Comparison of ENCODE assay signal across 10 mouse cellular contexts in genomic region chr16:91649781-91650180, GRCm38 (mm10). TPM values are rescaled to one million over a fixed set of nuclear protein-coding genes. Genes with fewer than 3 reads are reported as not detected.
A peak's percentile ranks its signal among the peaks of the same experiment; 100 is the strongest.
DNase-seq lines count a peak whose midpoint lies in the region; ATAC-seq and TF ChIP-seq lines count a peak whose summit lies in the region.
"Had no signal": no experiment of that assay in that cellular context is flagged by ENCODE, and none has a peak within 500 bp of the region (broad histone marks: within the 10 kb centered on the region; RNA-seq: fewer than 3 reads in every experiment).

No protein-coding gene starts in this region.

- peaks cover 24% of the 10 kb centered on the region for H3K36me3 ChIP-seq in heart, postnatal 0 days (replicated peaks; ENCODE audit: control insufficient read depth, insufficient read depth, low read length)
- H3K36me3 ChIP-seq in midbrain, embryonic 12.5 days: peaks cover 22% of the 10 kb centered on the region
- H3K36me3 ChIP-seq in midbrain, embryonic 11.5 days (ENCODE audit: control insufficient read depth, insufficient read depth, low read length): peaks cover 13% of the 10 kb centered on the region
- peaks cover 35% of the 10 kb centered on the region for H3K36me3 ChIP-seq in hindbrain, embryonic 14.5 days (replicated peaks; ENCODE audit: control insufficient read depth, insufficient read depth)
- H3K36me3 ChIP-seq in myocyte (ENCODE audit: control insufficient read depth, insufficient read depth): peaks cover 22% of the 10 kb centered on the region

- peak overlapping the region; percentile 18; the same call in 1 of the 2 replicates for H3K4me2 ChIP-seq in heart, postnatal 0 days (ENCODE audit: low read depth, low read length)
- peak overlapping the region; percentile 21; the same call in 1 of the 2 replicates for H3K4me2 ChIP-seq in midbrain, embryonic 12.5 days (replicated peaks)
- H3K4me2 ChIP-seq in midbrain, embryonic 11.5 days: no peak overlapping the region
- peak overlapping the region; percentile 29; the same call in 1 of the 2 replicates for H3K4me2 ChIP-seq in hindbrain, embryonic 14.5 days (replicated peaks)
- H3K4me2 ChIP-seq in myocyte (ENCODE audit: low read depth): peak overlapping the region; percentile 86

- no peak for TF ChIP-seq POLR2A in myocyte (IDR thresholded peaks at IDR 0.05; ENCODE audit: insufficient read length, low read depth)

- ATAC-seq in heart, postnatal 0 days (ENCODE audit: insufficient read depth, low read depth): no peak
- no peak for ATAC-seq in midbrain, embryonic 12.5 days (ENCODE audit: low FRiP score, low read depth)
- no peak for ATAC-seq in midbrain, embryonic 11.5 days (ENCODE audit: low FRiP score)
- no peak for ATAC-seq in hindbrain, embryonic 14.5 days (ENCODE audit: low FRiP score)
- ATAC-seq: intestine, embryonic 16.5 days had no signal

- no peaks in the 10 kb centered on the region for H3K9me3 ChIP-seq in heart, postnatal 0 days (replicated peaks; ENCODE audit: control insufficient read depth, low read length)
- no peaks in the 10 kb centered on the region for H3K9me3 ChIP-seq in midbrain, embryonic 12.5 days
- no peaks in the 10 kb centered on the region for H3K9me3 ChIP-seq in midbrain, embryonic 11.5 days (ENCODE audit: control insufficient read depth, low read length)
- H3K9me3 ChIP-seq in hindbrain, embryonic 14.5 days (ENCODE audit: control insufficient read depth, low read length): no peaks in the 10 kb centered on the region

- H3K4me3 ChIP-seq in heart, postnatal 0 days (ENCODE audit: low read depth, low read length): no peak overlapping the region
- no peak overlapping the region for H3K4me3 ChIP-seq in midbrain, embryonic 12.5 days
- no peak overlapping the region for H3K4me3 ChIP-seq in midbrain, embryonic 11.5 days (ENCODE audit: low read depth, low read length)
- H3K4me3 ChIP-seq in hindbrain, embryonic 14.5 days (replicated peaks; ENCODE audit: low read length): no peak overlapping the region
- peak overlapping the region; percentile 95 for H3K4me3 ChIP-seq in myocyte
- H3K4me3 ChIP-seq in left cerebral cortex, adult 2 months: no peak overlapping the region; the same call in 1 of the 2 replicates
- H3K4me3 ChIP-seq in layer of hippocampus, adult 2 months: no peak overlapping the region; the same call in 1 of the 2 replicates

- no peak overlapping the region for H3ac ChIP-seq in myocyte (ENCODE audit: control insufficient read depth, insufficient read length)

- TF ChIP-seq CTCF in heart, postnatal 0 days (IDR thresholded peaks at IDR 0.05; ENCODE audit: low read depth): no peak
- no peak for TF ChIP-seq CTCF in left cerebral cortex, adult 2 months (IDR thresholded peaks at IDR 0.05)
- TF ChIP-seq CTCF in layer of hippocampus, adult 2 months (conservative IDR thresholded peaks at IDR 0.05): no peak

- no peak overlapping the region for H3K9ac ChIP-seq in heart, postnatal 0 days (replicated peaks; ENCODE audit: low read depth, low read length)
- H3K9ac ChIP-seq in midbrain, embryonic 12.5 days (replicated peaks): no peak overlapping the region
- no peak overlapping the region for H3K9ac ChIP-seq in midbrain, embryonic 11.5 days (ENCODE audit: low read length)
- H3K9ac ChIP-seq in hindbrain, embryonic 14.5 days: no peak overlapping the region

- no peak for TF ChIP-seq EP300 in heart, postnatal 0 days (IDR thresholded peaks at IDR 0.05; ENCODE audit: low read depth)

- intact Hi-C loops in left cerebral cortex, adult 2 months (cut with DNase I): loop anchor here (5.0 to 10.0 kb wide), 2 partner anchors 38 to 605 kb away; partner anchors contain the start of genes Donson and Paxbp1

- H3K79me2 ChIP-seq in myocyte (ENCODE audit: control insufficient read depth, insufficient read depth): peaks cover 86% of the 10 kb centered on the region

- peaks cover 15% of the 10 kb centered on the region; the same call in 1 of the 2 replicates for H3K4me1 ChIP-seq in heart, postnatal 0 days (ENCODE audit: control insufficient read depth, insufficient read depth)
- peaks cover 14% of the 10 kb centered on the region for H3K4me1 ChIP-seq in midbrain, embryonic 12.5 days
- peaks cover 5% of the 10 kb centered on the region; the same call in 1 of the 2 replicates for H3K4me1 ChIP-seq in midbrain, embryonic 11.5 days (ENCODE audit: control insufficient read depth, insufficient read depth, low read length)
- H3K4me1 ChIP-seq in hindbrain, embryonic 14.5 days (replicated peaks; ENCODE audit: control insufficient read depth, insufficient read depth, low read length): peaks cover 15% of the 10 kb centered on the region

- no peaks in the 10 kb centered on the region for H3K27me3 ChIP-seq in heart, postnatal 0 days (ENCODE audit: control insufficient read depth, insufficient read depth, low read length)
- H3K27me3 ChIP-seq in midbrain, embryonic 12.5 days: no peaks in the 10 kb centered on the region
- no peaks in the 10 kb centered on the region for H3K27me3 ChIP-seq in midbrain, embryonic 11.5 days (ENCODE audit: control insufficient read depth, insufficient read depth, low read length)
- H3K27me3 ChIP-seq in hindbrain, embryonic 14.5 days (ENCODE audit: control insufficient read depth, insufficient read depth, low read length): no peaks in the 10 kb centered on the region
- H3K27me3 ChIP-seq in myocyte (ENCODE audit: control insufficient read depth, insufficient read depth, insufficient read length): no peaks in the 10 kb centered on the region

- no peak for DNase-seq in heart, postnatal 0 days (ENCODE audit: low spot score)
- DNase-seq in heart, adult 8-10 months (ENCODE audit: low spot score): no peak
- DNase-seq in midbrain, embryonic 11.5 days (ENCODE audit: low spot score, missing footprints): no peak
- DNase-seq in hindbrain, embryonic 14.5 days (ENCODE audit: low spot score): no peak
- no peak for DNase-seq in left cerebral cortex, adult 2 months (ENCODE audit: extremely low spot score in 1 of 2, low spot score in 2 of 2)
- DNase-seq in layer of hippocampus, adult 2 months (ENCODE audit: low spot score in 2 of 2): no peak
- DNase-seq: right cerebral cortex, postnatal 25 days had no signal

- no peak overlapping the region for H3K27ac ChIP-seq in heart, postnatal 0 days (ENCODE audit: low read depth)
- H3K27ac ChIP-seq in midbrain, embryonic 12.5 days (replicated peaks): no peak overlapping the region
- H3K27ac ChIP-seq in midbrain, embryonic 11.5 days (ENCODE audit: low read depth, low read length): no peak overlapping the region
- H3K27ac ChIP-seq in hindbrain, embryonic 14.5 days: no peak overlapping the region
- no peak overlapping the region for H3K27ac ChIP-seq in left cerebral cortex, adult 2 months
- H3K27ac ChIP-seq in layer of hippocampus, adult 2 months: no peak overlapping the region

RNA-seq across cellular contexts. Expression of gene Son, which starts 2.5 kb away (rescaled TPM):
- 210 and 243 TPM in 2 replicates for total RNA-seq in heart, postnatal 0 days (2014; rRNA removed; ENCODE audit: low replicate concordance)
- 65.6 and 69.1 TPM in 2 replicates for polyA plus RNA-seq in heart, postnatal 0 days (2015; fragmentation: Nextera tagmentation; extraction: Ambion mirVana)
- total RNA-seq in heart, adult 8-10 months (2022): 100 to 1,000 TPM; 119 to 148 (median 131) TPM
- polyA plus RNA-seq in midbrain, embryonic 12.5 days (2016; fragmentation: Nextera tagmentation; extraction: Ambion mirVana): 163 and 170 TPM in 2 replicates
- polyA plus RNA-seq in midbrain, embryonic 11.5 days (2014; fragmentation: Nextera tagmentation; extraction: Ambion mirVana): 144 and 148 TPM in 2 replicates
- 125 and 146 TPM in 2 replicates for polyA plus RNA-seq in hindbrain, embryonic 14.5 days (2014; fragmentation: Nextera tagmentation; extraction: Ambion mirVana)
- 48.7 TPM for polyA plus RNA-seq in myocyte (2012; fragmentation: generic; extraction: Trizol)
- 100 to 1,000 TPM; 221 to 228 TPM for total RNA-seq in left cerebral cortex, adult 2 months (2021)
- total RNA-seq in layer of hippocampus, adult 2 months (2021): 100 to 1,000 TPM; 259 to 285 TPM

RNA-seq across cellular contexts. Expression of gene Gart, which starts 3.0 kb away (rescaled TPM):
- 37.9 and 45.9 TPM in 2 replicates for total RNA-seq in heart, postnatal 0 days (2014; rRNA removed; ENCODE audit: low replicate concordance)
- polyA plus RNA-seq in heart, postnatal 0 days (2015; fragmentation: Nextera tagmentation; extraction: Ambion mirVana): 42.2 and 43.9 TPM in 2 replicates
- total RNA-seq in heart, adult 8-10 months (2022): 10 to 100 TPM; 72.7 to 86.8 (median 73.1) TPM
- 100 and 102 TPM in 2 replicates for polyA plus RNA-seq in midbrain, embryonic 12.5 days (2016; fragmentation: Nextera tagmentation; extraction: Ambion mirVana)
- polyA plus RNA-seq in midbrain, embryonic 11.5 days (2014; fragmentation: Nextera tagmentation; extraction: Ambion mirVana): 107 and 111 TPM in 2 replicates
- polyA plus RNA-seq in hindbrain, embryonic 14.5 days (2014; fragmentation: Nextera tagmentation; extraction: Ambion mirVana): 55.7 and 58.1 TPM in 2 replicates
- 64.1 TPM for polyA plus RNA-seq in myocyte (2012; fragmentation: generic; extraction: Trizol)
- total RNA-seq in left cerebral cortex, adult 2 months (2021): 10 to 100 TPM; 48.4 to 52.8 TPM
- total RNA-seq in layer of hippocampus, adult 2 months (2021): 10 to 100 TPM; 52.9 to 54.3 TPM

RNA-seq across cellular contexts. Expression of gene Dnajc28, which starts 31.0 kb away (rescaled TPM):
- total RNA-seq in heart, postnatal 0 days (2014; rRNA removed; ENCODE audit: low replicate concordance): 4.6 and 10.7 TPM in 2 replicates
- polyA plus RNA-seq in heart, postnatal 0 days (2015; fragmentation: Nextera tagmentation; extraction: Ambion mirVana): 9.9 and 15.2 TPM in 2 replicates
- total RNA-seq in heart, adult 8-10 months (2022): 10 to 100 TPM; 34.1 to 41.5 (median 39.8) TPM
- 6.8 and 7.8 TPM in 2 replicates for polyA plus RNA-seq in midbrain, embryonic 12.5 days (2016; fragmentation: Nextera tagmentation; extraction: Ambion mirVana)
- 5.8 and 6.0 TPM in 2 replicates for polyA plus RNA-seq in midbrain, embryonic 11.5 days (2014; fragmentation: Nextera tagmentation; extraction: Ambion mirVana)
- 5.2 and 6.0 TPM in 2 replicates for polyA plus RNA-seq in hindbrain, embryonic 14.5 days (2014; fragmentation: Nextera tagmentation; extraction: Ambion mirVana)
- 0.80 TPM for polyA plus RNA-seq in myocyte (2012; fragmentation: generic; extraction: Trizol)
- total RNA-seq in left cerebral cortex, adult 2 months (2021): 1 to 10 TPM; 9.0 to 9.8 TPM
- 10 to 100 TPM; 10.3 to 10.5 TPM for total RNA-seq in layer of hippocampus, adult 2 months (2021)

RNA-seq across cellular contexts. Expression of gene Donson, which starts 38.8 kb away (rescaled TPM):
- 4.9 and 6.0 TPM in 2 replicates for total RNA-seq in heart, postnatal 0 days (2014; rRNA removed; ENCODE audit: low replicate concordance)
- polyA plus RNA-seq in heart, postnatal 0 days (2015; fragmentation: Nextera tagmentation; extraction: Ambion mirVana): 4.7 and 5.0 TPM in 2 replicates
- total RNA-seq in heart, adult 8-10 months (2022): 1 to 10 TPM; 2.9 to 6.0 (median 3.5) TPM
- 33.6 and 35.5 TPM in 2 replicates for polyA plus RNA-seq in midbrain, embryonic 12.5 days (2016; fragmentation: Nextera tagmentation; extraction: Ambion mirVana)
- polyA plus RNA-seq in midbrain, embryonic 11.5 days (2014; fragmentation: Nextera tagmentation; extraction: Ambion mirVana): 38.0 and 39.2 TPM in 2 replicates
- 26.4 and 28.1 TPM in 2 replicates for polyA plus RNA-seq in hindbrain, embryonic 14.5 days (2014; fragmentation: Nextera tagmentation; extraction: Ambion mirVana)
- 3.5 TPM for polyA plus RNA-seq in myocyte (2012; fragmentation: generic; extraction: Trizol)
- 10 to 100 TPM; 23.8 to 28.9 TPM for total RNA-seq in left cerebral cortex, adult 2 months (2021)
- 10 to 100 TPM; 24.4 to 28.8 TPM for total RNA-seq in layer of hippocampus, adult 2 months (2021)

RNA-seq across cellular contexts. Expression of gene Tmem50b, which starts 52.2 kb away (rescaled TPM):
- total RNA-seq in heart, postnatal 0 days (2014; rRNA removed; ENCODE audit: low replicate concordance): 54.6 and 62.6 TPM in 2 replicates
- 51.1 and 55.7 TPM in 2 replicates for polyA plus RNA-seq in heart, postnatal 0 days (2015; fragmentation: Nextera tagmentation; extraction: Ambion mirVana)
- total RNA-seq in heart, adult 8-10 months (2022): 10 to 100 TPM; 49.1 to 56.7 (median 50.9) TPM
- polyA plus RNA-seq in midbrain, embryonic 12.5 days (2016; fragmentation: Nextera tagmentation; extraction: Ambion mirVana): 42.6 and 43.6 TPM in 2 replicates
- polyA plus RNA-seq in midbrain, embryonic 11.5 days (2014; fragmentation: Nextera tagmentation; extraction: Ambion mirVana): 53.2 and 55.7 TPM in 2 replicates
- polyA plus RNA-seq in hindbrain, embryonic 14.5 days (2014; fragmentation: Nextera tagmentation; extraction: Ambion mirVana): 106 and 127 TPM in 2 replicates
- polyA plus RNA-seq in myocyte (2012; fragmentation: generic; extraction: Trizol): 11.4 TPM
- 10 to 100 TPM; 84.1 to 88.0 TPM for total RNA-seq in left cerebral cortex, adult 2 months (2021)
- 100 to 1,000 TPM in 1 of 2 experiments, 10 to 100 TPM in 1; 97.3 to 104 TPM for total RNA-seq in layer of hippocampus, adult 2 months (2021)
